Mouse (Mus musculus) liver, embryonic 15.5 days (tissue): ENCODE results near the gene P2rx3. TPM values are rescaled to one million over a fixed set of nuclear protein-coding genes. Genes with fewer than 3 reads are reported as not detected.
A peak's percentile ranks its signal among the peaks of the same experiment; 100 is the strongest.

Experiments
- ATAC-seq: fragments of 200-750 bp; cut with Nextera tagmentation; 2 replicates; pipeline ENCODE4 v1.8.0; 2017; ENCODE audit warnings: moderate number of reproducible peaks, mild to moderate bottlenecking, moderate library complexity; ENCODE audit not compliant: insufficient read depth
- H3K27ac ChIP-seq: fragments of 300-500 bp; sonication (generic); replicated peaks from 2 replicates; pipeline ENCODE4 v1.5.1; 2015; ENCODE audit warnings: mild to moderate bottlenecking, inconsistent platforms
- H3K27me3 ChIP-seq: fragments of 300-500 bp; sonication (generic); 2 replicates; pipeline ENCODE4 v1.6.1; 2015; ENCODE audit warnings: mild to moderate bottlenecking, inconsistent platforms
- H3K36me3 ChIP-seq: fragments of 300-500 bp; sonication (generic); replicated peaks from 2 replicates; pipeline ENCODE4 v1.6.1; 2015; ENCODE audit warnings: moderate library complexity, mild to moderate bottlenecking, inconsistent platforms
- H3K4me1 ChIP-seq: fragments of 300-500 bp; sonication (generic); replicated peaks from 2 replicates; pipeline ENCODE4 v1.6.1; 2015; ENCODE audit warnings: inconsistent platforms
- H3K4me2 ChIP-seq: fragments of 300-500 bp; sonication (generic); 2 replicates; pipeline ENCODE4 v1.6.1; 2015; ENCODE audit warnings: moderate library complexity, mild to moderate bottlenecking, inconsistent platforms
- H3K4me3 ChIP-seq: fragments of 300-500 bp; sonication (generic); replicated peaks from 2 replicates; pipeline ENCODE4 v1.5.1; 2015; ENCODE audit warnings: mild to moderate bottlenecking, inconsistent platforms
- H3K9ac ChIP-seq: fragments of 300-500 bp; sonication (generic); 2 replicates; pipeline ENCODE4 v1.6.1; 2015; ENCODE audit warnings: moderate library complexity, mild to moderate bottlenecking, inconsistent platforms
- H3K9me3 ChIP-seq: fragments of 300-500 bp; sonication (generic); replicated peaks from 2 replicates; pipeline ENCODE4 v1.6.1; 2016; ENCODE audit warnings: inconsistent platforms
- WGBS: fragments of 180-500 bp; shearing (Covaris S2); methylation state at CpG from one replicate; pipeline ENCODE4 v1.1.7; 2015; ENCODE audit warnings: mixed read lengths; ENCODE audit not compliant: insufficient replicate concordance; 5-methylcytosine and 5-hydroxymethylcytosine counted together
- polyA plus RNA-seq: library from polyadenylated mRNA; unstranded; fragments of >200 nt; fragmentation: Nextera tagmentation; extraction: Ambion mirVana; gene quantifications from 2 replicates; pipeline ENCODE4 v1.2.1, GENCODE M21; 2015

P2rx3 gene
- polyA plus RNA-seq, 1 experiment from 2014 or later, result 0.25 TPM

DNA sequence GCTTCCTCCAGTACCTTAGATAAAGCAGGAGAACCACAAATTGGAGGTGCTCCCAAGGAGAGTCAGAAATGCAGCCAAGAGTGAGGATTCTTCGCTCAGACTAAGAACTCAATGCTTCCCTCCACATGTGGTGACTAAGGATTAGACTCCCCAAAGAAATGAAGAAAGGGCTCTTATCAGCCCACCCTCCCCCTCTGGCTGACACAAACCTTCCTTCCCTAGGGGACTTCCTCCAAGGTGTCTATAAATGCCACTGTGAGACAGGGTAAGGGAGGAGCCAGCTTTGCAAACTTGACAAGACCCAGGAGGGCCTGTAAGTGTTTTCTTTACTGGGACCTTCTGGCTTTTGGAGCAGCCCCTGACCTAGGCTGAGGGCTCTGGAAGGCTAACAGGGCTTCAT is 57.1 kb downstream of the P2rx3 start, which contains the start of gene Prg2:
Gene Prg2 (plus strand): TSS at position 274 of the 400 bp plus-strand sequence.
- no peak within 1 kb of the TSS for H3K4me3 ChIP-seq
- H3K27me3 ChIP-seq, result peaks cover 26% of the 10 kb centered on the region
- no peaks in the 10 kb centered on the region for H3K9me3 ChIP-seq
- H3K9ac ChIP-seq, result no peak within 1 kb of the TSS; the same call in 1 of the 2 replicates
- no peaks in the 10 kb centered on the region for H3K36me3 ChIP-seq
- H3K4me1 ChIP-seq, result no peaks in the 10 kb centered on the region
- WGBS, result 34% methylated on average over 1 of the region's 1 CpGs
- ATAC-seq, result no peak
- H3K4me2 ChIP-seq, result no peak within 1 kb of the TSS
- no peak within 1 kb of the TSS for H3K27ac ChIP-seq

DNA sequence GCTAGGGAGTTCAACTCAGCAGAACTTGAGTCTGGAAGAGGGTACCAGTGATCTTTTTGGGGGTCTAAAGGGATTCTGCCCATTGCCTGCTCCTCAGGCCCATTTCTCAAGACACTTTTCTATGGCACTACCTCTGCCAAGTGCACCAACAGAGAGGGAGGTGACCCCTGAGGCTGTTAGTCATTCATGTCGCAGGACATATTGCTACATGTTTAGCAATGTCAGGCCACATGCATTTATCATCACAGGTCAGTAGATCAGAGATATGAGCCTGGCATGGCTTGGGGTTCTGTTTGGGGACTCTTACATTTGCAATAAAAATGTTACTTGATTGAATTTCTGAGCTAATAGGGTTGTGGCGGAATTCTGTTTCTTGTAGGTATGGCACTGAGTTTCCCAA is 61.7 kb downstream of the P2rx3 start:
- H3K9me3 ChIP-seq, result no peaks in the 10 kb centered on the region
- no peak overlapping the region for H3K9ac ChIP-seq
- H3K27me3 ChIP-seq, result peaks cover 13% of the 10 kb centered on the region; the same call in 1 of the 2 replicates
- WGBS, result 76% methylated on average over 2 of the region's 2 CpGs
- H3K36me3 ChIP-seq, result no peaks in the 10 kb centered on the region
- H3K4me2 ChIP-seq, result no peak overlapping the region
- H3K4me1 ChIP-seq, result no peaks in the 10 kb centered on the region
- H3K27ac ChIP-seq, result no peak overlapping the region
- H3K4me3 ChIP-seq, result no peak overlapping the region
- ATAC-seq, result no peak

DNA sequence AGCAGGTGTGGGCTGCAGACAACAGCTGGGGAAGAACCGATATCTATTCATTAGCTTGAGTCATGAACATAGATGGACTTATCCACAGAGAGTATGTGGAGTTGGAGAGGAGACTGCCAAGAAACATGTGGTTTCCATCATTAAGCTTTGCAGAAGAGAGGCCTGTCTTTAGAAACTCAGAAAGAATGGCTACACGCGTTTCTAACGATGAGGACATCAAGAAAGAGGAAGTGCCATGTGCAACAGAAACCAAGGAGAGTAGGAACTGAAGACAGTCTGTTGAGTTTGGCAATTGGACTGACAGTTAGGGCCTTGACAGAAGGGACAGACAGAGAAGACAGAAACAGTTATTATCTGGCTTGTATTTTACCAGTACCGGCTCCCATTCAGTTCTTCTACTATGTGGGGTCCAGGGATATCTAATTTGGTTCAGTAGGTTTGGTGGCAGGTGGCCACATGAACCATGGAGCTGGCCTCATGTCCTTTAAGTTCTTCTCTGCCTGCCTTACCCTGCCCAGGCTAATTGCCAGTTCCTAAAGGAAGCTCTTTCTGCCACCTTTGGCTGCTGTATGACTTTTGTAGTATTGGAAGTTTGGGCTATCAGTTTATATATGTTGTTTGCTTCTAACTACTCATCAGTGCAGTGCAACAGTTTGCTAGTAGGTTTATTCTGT is 69.8 kb downstream of the P2rx3 start:
- Histone ChIP-seq H3K9me3 (no peaks in the 10 kb centered on the region), H3K27me3 (no peaks in the 10 kb centered on the region), H3K4me1 (peaks cover 15% of the 10 kb centered on the region; the same call in 1 of the 2 replicates), H3K4me3 (no peak overlapping the region), H3K36me3 (no peaks in the 10 kb centered on the region), H3K4me2 (no peak overlapping the region), H3K9ac (no peak overlapping the region), H3K27ac (peak overlapping the region; percentile 24; the same call in 1 of the 2 replicates)
- ATAC-seq, result no peak
- 37% methylated on average over 5 of the region's 5 CpGs for WGBS

DNA sequence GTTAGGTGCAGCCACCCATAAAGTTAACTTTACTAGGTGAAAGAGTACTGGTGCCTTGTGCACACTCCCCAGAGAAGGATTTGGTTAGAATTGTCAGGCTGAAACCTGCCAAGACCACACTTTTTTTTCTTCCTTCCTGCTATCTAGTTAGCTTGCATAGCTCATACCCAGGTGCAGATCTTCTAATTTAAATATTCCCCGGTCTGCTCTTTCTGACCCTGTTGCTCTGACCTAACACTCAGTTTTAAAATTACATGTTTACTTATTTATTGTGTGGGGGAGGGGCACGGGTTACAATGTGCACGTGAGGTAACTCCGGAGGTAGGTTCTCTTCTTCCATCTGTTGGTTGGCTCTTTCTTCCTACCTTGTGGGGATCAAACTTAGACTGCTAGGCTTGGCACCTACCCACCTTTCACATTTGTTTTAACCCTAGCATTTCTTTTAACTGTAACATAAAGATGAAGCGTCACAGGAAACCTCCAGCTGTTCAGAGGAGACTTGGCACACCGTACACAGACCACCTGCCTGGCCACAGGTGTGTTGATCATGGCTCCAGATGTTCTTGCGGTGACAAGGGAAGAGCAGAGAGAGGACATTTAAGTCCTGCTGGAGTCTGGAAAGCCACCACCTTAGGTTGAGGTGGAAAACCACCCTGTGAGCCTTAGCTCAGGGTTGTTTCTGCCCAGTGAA is 73.0 kb downstream of the P2rx3 start:
- WGBS, result 76% methylated on average over 7 of the region's 7 CpGs

DNA sequence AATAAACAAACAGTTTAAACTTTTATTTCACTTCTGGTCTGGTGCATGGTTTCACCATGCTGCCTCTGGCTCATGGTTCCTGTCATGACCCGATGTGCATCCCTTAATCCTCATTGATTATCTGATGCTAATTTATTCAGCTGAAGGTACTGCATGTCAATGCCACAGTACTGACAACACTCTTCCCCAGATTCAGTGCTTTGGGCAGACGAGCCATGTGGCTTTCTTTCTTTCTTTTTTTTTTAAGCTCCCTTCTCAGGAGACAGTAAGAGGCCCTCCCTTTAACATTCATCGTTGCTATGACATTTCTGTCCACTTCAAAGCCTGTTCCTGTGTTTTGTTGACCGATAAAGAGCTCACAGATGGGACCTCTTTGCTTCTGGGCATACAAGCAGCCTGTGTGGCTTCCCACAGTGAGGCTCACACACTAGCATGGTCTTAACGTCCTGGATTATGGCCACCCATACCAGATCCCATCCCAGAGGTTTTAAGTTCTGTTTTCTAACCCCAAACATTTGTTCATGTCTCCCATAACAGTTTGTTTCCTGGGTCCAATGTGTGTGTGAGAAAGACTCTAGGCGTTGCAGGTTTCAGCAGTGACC is 74.3 kb downstream of the P2rx3 start:
- H3K36me3 ChIP-seq, result peaks cover 24% of the 10 kb centered on the region
- H3K4me3 ChIP-seq, result no peak overlapping the region
- no peak overlapping the region for H3K27ac ChIP-seq
- no peaks in the 10 kb centered on the region for H3K9me3 ChIP-seq
- 53% methylated on average over 6 of the region's 6 CpGs for WGBS
- H3K9ac ChIP-seq, result no peak overlapping the region
- H3K4me2 ChIP-seq, result no peak overlapping the region
- ATAC-seq, result no peak
- no peaks in the 10 kb centered on the region for H3K27me3 ChIP-seq
- peaks cover 15% of the 10 kb centered on the region; the same call in 1 of the 2 replicates for H3K4me1 ChIP-seq

More for the DNA sequence above, 73.0 kb downstream of the P2rx3 start:
- no peak overlapping the region for H3K4me2 ChIP-seq
- H3K9ac ChIP-seq, result no peak overlapping the region
- ATAC-seq, result no peak
- peaks cover 12% of the 10 kb centered on the region for H3K36me3 ChIP-seq
- H3K4me3 ChIP-seq, result no peak overlapping the region
- H3K27me3 ChIP-seq, result no peaks in the 10 kb centered on the region
- no peaks in the 10 kb centered on the region for H3K9me3 ChIP-seq
- H3K27ac ChIP-seq, result no peak overlapping the region
- H3K4me1 ChIP-seq, result peaks cover 15% of the 10 kb centered on the region; the same call in 1 of the 2 replicates

DNA sequence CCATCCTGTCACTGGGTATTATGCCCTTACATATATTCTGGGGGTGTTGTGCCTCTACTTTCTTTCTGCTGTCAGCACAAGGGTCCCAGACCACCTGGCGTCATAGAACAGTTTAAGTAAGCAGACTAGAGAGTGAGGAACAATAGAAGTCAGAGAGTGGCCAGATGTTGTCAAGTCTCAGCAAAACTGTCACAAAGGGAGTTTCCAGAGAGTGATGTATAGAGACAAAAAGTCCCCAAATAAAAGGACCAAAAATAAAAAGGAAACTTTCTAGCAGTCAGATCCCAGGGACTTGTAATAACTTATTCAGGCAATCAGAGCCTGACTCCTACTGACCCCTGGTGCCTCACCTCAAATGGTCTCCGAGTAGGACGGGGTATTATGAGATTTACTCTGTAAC is 75.4 kb downstream of the P2rx3 start:
- H3K4me3 ChIP-seq, result no peak overlapping the region
- no peaks in the 10 kb centered on the region for H3K9me3 ChIP-seq
- H3K9ac ChIP-seq, result no peak overlapping the region
- H3K4me2 ChIP-seq, result no peak overlapping the region
- ATAC-seq, result no peak
- no peaks in the 10 kb centered on the region for H3K27me3 ChIP-seq
- H3K27ac ChIP-seq, result no peak overlapping the region
- H3K36me3 ChIP-seq, result peaks cover 35% of the 10 kb centered on the region
- peaks cover 15% of the 10 kb centered on the region; the same call in 1 of the 2 replicates for H3K4me1 ChIP-seq
- WGBS, result 90% methylated on average over 3 of the region's 3 CpGs

DNA sequence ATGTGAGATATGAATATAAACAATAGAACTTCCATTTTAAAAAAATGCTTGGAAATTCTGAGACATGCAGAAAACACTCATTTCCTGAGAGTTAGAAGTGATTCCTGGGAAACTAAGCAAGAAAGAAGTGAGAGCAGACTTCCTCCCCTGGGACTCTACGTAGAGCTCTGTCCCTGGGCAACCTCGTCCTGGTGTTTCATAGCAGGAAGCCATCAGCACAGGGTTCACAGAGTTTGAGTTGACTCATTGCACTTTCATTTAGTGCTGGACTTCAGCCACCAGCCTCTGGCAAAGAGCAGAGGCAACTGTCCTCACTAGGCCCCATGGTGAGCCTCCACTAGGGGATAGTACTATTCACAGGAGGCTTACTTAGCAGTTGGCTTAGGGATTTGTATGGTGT is 76.0 kb downstream of the P2rx3 start:
- H3K27ac ChIP-seq, result no peak overlapping the region

DNA sequence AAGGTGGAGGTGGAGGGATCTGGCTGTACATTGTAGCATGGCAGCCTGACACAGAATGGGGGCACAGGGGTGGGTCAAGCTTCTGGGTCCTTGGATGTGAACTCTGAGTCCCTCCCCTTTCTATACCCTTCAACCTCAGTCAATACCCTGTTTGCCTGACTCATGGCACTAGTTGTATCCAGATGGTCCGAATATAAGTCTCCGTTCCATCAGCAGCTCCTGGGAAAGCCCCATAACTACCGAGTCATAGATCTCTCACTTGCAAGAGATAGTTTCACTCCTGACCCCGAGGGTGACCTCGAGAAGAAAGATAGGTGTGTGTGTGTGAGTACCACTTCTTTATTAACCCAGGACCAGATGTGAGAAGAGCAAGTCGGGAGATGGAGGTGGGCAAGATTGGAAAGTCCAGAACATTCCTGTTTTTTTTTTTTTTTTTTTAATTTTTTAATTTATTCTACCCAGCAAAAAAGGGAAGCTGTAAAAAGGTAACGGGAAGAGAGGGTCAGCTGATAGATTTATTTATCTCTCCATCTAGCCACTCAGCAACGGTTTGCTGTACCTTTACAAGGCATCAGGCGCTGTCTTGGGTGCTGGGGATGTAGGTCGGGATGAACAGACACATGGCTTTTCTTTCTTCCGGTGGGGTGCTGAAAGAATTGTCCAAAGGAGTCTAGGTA is 78.5 kb downstream of the P2rx3 start:
- no peaks in the 10 kb centered on the region for H3K27me3 ChIP-seq
- H3K27ac ChIP-seq, result no peak overlapping the region
- no peak overlapping the region for H3K4me2 ChIP-seq
- H3K4me1 ChIP-seq, result peaks cover 19% of the 10 kb centered on the region
- no peak overlapping the region for H3K9ac ChIP-seq
- no peaks in the 10 kb centered on the region for H3K9me3 ChIP-seq
- 79% methylated on average over 11 of the region's 11 CpGs for WGBS
- H3K4me3 ChIP-seq, result no peak overlapping the region
- peaks cover 67% of the 10 kb centered on the region for H3K36me3 ChIP-seq
- no peak for ATAC-seq

More for the DNA sequence above, 76.0 kb downstream of the P2rx3 start:
- WGBS, result 68% methylated on average over 2 of the region's 2 CpGs
- peak; percentile 44; the same call in 1 of the 2 replicates for ATAC-seq
- no peak overlapping the region for H3K9ac ChIP-seq
- no peaks in the 10 kb centered on the region for H3K9me3 ChIP-seq
- H3K4me3 ChIP-seq, result no peak overlapping the region
- no peak overlapping the region for H3K4me2 ChIP-seq
- peaks cover 41% of the 10 kb centered on the region for H3K36me3 ChIP-seq
- peaks cover 17% of the 10 kb centered on the region for H3K4me1 ChIP-seq
- no peaks in the 10 kb centered on the region for H3K27me3 ChIP-seq

DNA sequence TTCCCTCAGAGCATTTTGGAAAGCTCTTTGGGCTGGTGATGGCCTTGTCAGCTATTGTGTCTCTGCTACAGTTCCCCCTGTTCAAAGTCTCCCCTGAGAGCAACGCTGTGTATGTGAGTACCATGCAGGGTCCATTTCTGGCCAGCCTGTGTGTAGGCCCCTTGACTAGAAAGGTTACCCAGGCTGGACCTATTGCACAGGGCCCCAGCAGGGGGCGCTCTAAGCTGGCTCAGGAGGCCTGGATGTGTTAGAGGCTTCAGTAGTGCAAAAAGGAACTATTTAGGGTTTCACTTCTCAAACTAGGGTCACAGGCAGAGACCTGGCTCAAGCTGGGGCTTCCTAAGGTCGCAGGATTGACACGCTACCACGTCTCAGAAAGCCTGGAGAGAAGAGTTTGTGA is 81.0 kb downstream of the P2rx3 start:
- no peaks in the 10 kb centered on the region for H3K9me3 ChIP-seq
- H3K36me3 ChIP-seq, result peaks cover 91% of the 10 kb centered on the region
- peaks cover 12% of the 10 kb centered on the region for H3K4me1 ChIP-seq
- 58% methylated on average over 5 of the region's 5 CpGs for WGBS
- no peaks in the 10 kb centered on the region for H3K27me3 ChIP-seq
- no peak overlapping the region for H3K27ac ChIP-seq
- peak; percentile 41; the same call in 1 of the 2 replicates for ATAC-seq
- H3K4me3 ChIP-seq, result no peak overlapping the region
- no peak overlapping the region for H3K4me2 ChIP-seq
- H3K9ac ChIP-seq, result no peak overlapping the region

DNA sequence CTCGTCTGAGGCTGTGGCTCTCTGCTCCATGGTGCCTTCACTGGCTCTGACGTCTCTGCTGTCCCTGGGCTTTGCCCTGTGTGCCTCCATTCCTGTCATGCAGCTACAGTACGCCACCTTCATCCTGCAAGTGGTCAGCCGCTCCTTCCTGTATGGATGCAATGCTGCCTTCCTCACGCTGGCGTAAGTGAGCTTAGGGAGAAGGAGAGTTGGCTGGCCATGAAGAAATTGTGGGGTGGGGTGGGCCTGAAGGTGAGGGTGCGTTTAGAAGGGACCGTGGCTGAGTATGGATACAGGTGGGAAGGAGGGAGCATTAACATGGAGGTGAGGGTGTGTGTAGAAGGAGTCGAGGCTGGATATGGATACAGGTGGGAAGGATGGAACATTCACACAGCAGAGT is 81.8 kb downstream of the P2rx3 start:
- no peak overlapping the region for H3K4me2 ChIP-seq
- H3K4me1 ChIP-seq, result peaks cover 12% of the 10 kb centered on the region
- H3K27me3 ChIP-seq, result no peaks in the 10 kb centered on the region
- no peak for ATAC-seq
- H3K9ac ChIP-seq, result no peak overlapping the region
- 88% methylated on average over 9 of the region's 9 CpGs for WGBS
- no peak overlapping the region for H3K4me3 ChIP-seq
- peaks cover 100% of the 10 kb centered on the region for H3K36me3 ChIP-seq
- no peak overlapping the region; the same call in 1 of the 2 replicates for H3K27ac ChIP-seq
- H3K9me3 ChIP-seq, result no peaks in the 10 kb centered on the region

DNA sequence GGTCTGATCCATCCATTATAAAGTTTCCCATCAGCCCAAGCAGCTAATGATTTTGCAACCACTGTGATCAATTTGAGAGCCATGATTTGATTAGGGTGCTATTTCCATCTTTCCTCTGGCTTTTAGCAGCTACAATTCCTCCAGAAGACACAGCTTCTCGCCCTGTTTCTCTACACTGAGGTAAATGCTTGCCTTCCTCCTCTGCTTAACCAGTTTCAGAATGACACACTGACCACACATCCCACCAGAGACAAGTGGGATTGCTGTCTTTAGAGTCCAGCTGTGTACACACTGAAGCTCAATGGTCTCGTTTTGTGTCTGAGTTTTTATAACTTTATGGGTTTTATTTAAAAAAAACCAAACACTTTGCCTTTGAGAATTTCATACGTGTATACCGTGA is 84.6 kb downstream of the P2rx3 start:
- no peaks in the 10 kb centered on the region for H3K9me3 ChIP-seq
- peaks cover 14% of the 10 kb centered on the region for H3K4me1 ChIP-seq
- peaks cover 100% of the 10 kb centered on the region for H3K36me3 ChIP-seq
- ATAC-seq, result no peak
- WGBS, result 80% methylated on average over 4 of the region's 4 CpGs
- H3K9ac ChIP-seq, result no peak overlapping the region
- no peak overlapping the region for H3K4me2 ChIP-seq
- H3K4me3 ChIP-seq, result no peak overlapping the region
- no peaks in the 10 kb centered on the region for H3K27me3 ChIP-seq
- H3K27ac ChIP-seq, result no peak overlapping the region
